Mouse (Mus musculus) liver, postnatal 0 days (tissue): ENCODE results near the gene Dhdds.

Source experiments
- CTCF ChIP-seq: sonication (generic); IDR thresholded peaks from 2 replicates; pipeline ENCODE4 v1.5.1; 2016; ENCODE audit warnings: antibody characterized with exemption, low read depth
- EP300 ChIP-seq: IDR thresholded peaks from 2 replicates; pipeline ENCODE4 v1.6.1; 2016; ENCODE audit warnings: antibody characterized with exemption, low read depth, mild to moderate bottlenecking

GRCm38 (mm10) chr4:133978021-133978711, 22.6 kb downstream of the Dhdds start:
- TF ChIP-seq CTCF = no peak
- no peak for TF ChIP-seq EP300
